Mouse (Mus musculus): ENCODE results near the gene Trpc4ap. TPM values are rescaled to one million over a fixed set of nuclear protein-coding genes. Genes with fewer than 3 reads are reported as not detected.

The Trpc4ap gene
- polyA plus RNA-seq, 1 experiment, result 105 TPM

GRCm38 (mm10) chr2:155633121-155633520, 59.1 kb downstream of the Trpc4ap start:
- no peaks in the 10 kb centered on the region for H3K4me1 ChIP-seq (ENCODE audit: control insufficient read depth, insufficient read depth, low read length)
- H3K4me3 ChIP-seq (ENCODE audit: insufficient read depth, low read length), result no peak overlapping the region
- no peak for TF ChIP-seq CTCF (IDR thresholded peaks at IDR 0.05; ENCODE audit: borderline replicate concordance, insufficient read depth, low read length)
- H3K27ac ChIP-seq (ENCODE audit: insufficient read depth, low read length), result no peak overlapping the region

GRCm38 (mm10) chr2:155632138-155632936, 59.8 kb downstream of the Trpc4ap start:
- Histone ChIP-seq H3K27ac (ENCODE audit: insufficient read depth, low read length) (no peak overlapping the region), H3K4me3 (ENCODE audit: insufficient read depth, low read length) (no peak overlapping the region), H3K4me1 (ENCODE audit: control insufficient read depth, insufficient read depth, low read length) (no peaks in the 10 kb centered on the region)
- TF ChIP-seq CTCF (IDR thresholded peaks at IDR 0.05; ENCODE audit: borderline replicate concordance, insufficient read depth, low read length) (no peak), POLR2A (IDR thresholded peaks at IDR 0.05; ENCODE audit: low read depth, low read length) (no peak)

GRCm38 (mm10) chr2:155630590-155631416, 61.4 kb downstream of the Trpc4ap start:
- TF ChIP-seq CTCF (IDR thresholded peaks at IDR 0.05; ENCODE audit: borderline replicate concordance, insufficient read depth, low read length) (no peak), POLR2A (IDR thresholded peaks at IDR 0.05; ENCODE audit: low read depth, low read length) (no peak)
- no peak overlapping the region for H3K27ac ChIP-seq (ENCODE audit: insufficient read depth, low read length)
- no peaks in the 10 kb centered on the region for H3K4me1 ChIP-seq (ENCODE audit: control insufficient read depth, insufficient read depth, low read length)
- no peak overlapping the region for H3K4me3 ChIP-seq (ENCODE audit: insufficient read depth, low read length)

GRCm38 (mm10) chr2:155630153-155630552, 62.0 kb downstream of the Trpc4ap start:
- H3K4me3 ChIP-seq (ENCODE audit: insufficient read depth, low read length), result no peak overlapping the region
- H3K27ac ChIP-seq (ENCODE audit: insufficient read depth, low read length), result no peak overlapping the region
- TF ChIP-seq POLR2A (IDR thresholded peaks at IDR 0.05; ENCODE audit: low read depth, low read length), result no peak
- no peak for TF ChIP-seq CTCF (IDR thresholded peaks at IDR 0.05; ENCODE audit: borderline replicate concordance, insufficient read depth, low read length)
- no peaks in the 10 kb centered on the region for H3K4me1 ChIP-seq (ENCODE audit: control insufficient read depth, insufficient read depth, low read length)

GRCm38 (mm10) chr2:155629231-155629661, 62.9 kb downstream of the Trpc4ap start:
- no peaks in the 10 kb centered on the region for H3K4me1 ChIP-seq (ENCODE audit: control insufficient read depth, insufficient read depth, low read length)
- TF ChIP-seq POLR2A (IDR thresholded peaks at IDR 0.05; ENCODE audit: low read depth, low read length), result no peak
- TF ChIP-seq CTCF (IDR thresholded peaks at IDR 0.05; ENCODE audit: borderline replicate concordance, insufficient read depth, low read length), result no peak
- H3K27ac ChIP-seq (ENCODE audit: insufficient read depth, low read length), result no peak overlapping the region
- H3K4me3 ChIP-seq (ENCODE audit: insufficient read depth, low read length), result no peak overlapping the region

- Histone ChIP-seq H3K27ac (ENCODE audit: insufficient read depth, low read length) (no peak overlapping the region), H3K4me1 (ENCODE audit: control insufficient read depth, insufficient read depth, low read length) (no peaks in the 10 kb centered on the region), H3K4me3 (ENCODE audit: insufficient read depth, low read length) (no peak overlapping the region)
- TF ChIP-seq POLR2A (IDR thresholded peaks at IDR 0.05; ENCODE audit: low read depth, low read length) (no peak), CTCF (IDR thresholded peaks at IDR 0.05; ENCODE audit: borderline replicate concordance, insufficient read depth, low read length) (no peak)
Measured at GRCm38 (mm10) chr2:155628519-155628918, 63.7 kb downstream of the Trpc4ap start.

GRCm38 (mm10) chr2:155628112-155628511, 64.1 kb downstream of the Trpc4ap start:
- no peak overlapping the region for H3K27ac ChIP-seq (ENCODE audit: insufficient read depth, low read length)
- no peak overlapping the region for H3K4me3 ChIP-seq (ENCODE audit: insufficient read depth, low read length)
- no peaks in the 10 kb centered on the region for H3K4me1 ChIP-seq (ENCODE audit: control insufficient read depth, insufficient read depth, low read length)
- TF ChIP-seq CTCF (IDR thresholded peaks at IDR 0.05; ENCODE audit: borderline replicate concordance, insufficient read depth, low read length), result no peak
- no peak for TF ChIP-seq POLR2A (IDR thresholded peaks at IDR 0.05; ENCODE audit: low read depth, low read length)

- TF ChIP-seq POLR2A (IDR thresholded peaks at IDR 0.05; ENCODE audit: low read depth, low read length), result no peak
- TF ChIP-seq CTCF (IDR thresholded peaks at IDR 0.05; ENCODE audit: borderline replicate concordance, insufficient read depth, low read length), result peak; percentile 91
- Histone ChIP-seq H3K27ac (ENCODE audit: insufficient read depth, low read length) (no peak overlapping the region), H3K4me3 (ENCODE audit: insufficient read depth, low read length) (no peak overlapping the region), H3K4me1 (ENCODE audit: control insufficient read depth, insufficient read depth, low read length) (no peaks in the 10 kb centered on the region)
Measured at GRCm38 (mm10) chr2:155627030-155627738, 65.0 kb downstream of the Trpc4ap start.

- TF ChIP-seq CTCF (IDR thresholded peaks at IDR 0.05; ENCODE audit: borderline replicate concordance, insufficient read depth, low read length) (no peak), POLR2A (IDR thresholded peaks at IDR 0.05; ENCODE audit: low read depth, low read length) (no peak)
- Histone ChIP-seq H3K4me1 (ENCODE audit: control insufficient read depth, insufficient read depth, low read length) (no peaks in the 10 kb centered on the region), H3K4me3 (ENCODE audit: insufficient read depth, low read length) (no peak overlapping the region), H3K27ac (ENCODE audit: insufficient read depth, low read length) (no peak overlapping the region)
Measured at GRCm38 (mm10) chr2:155626277-155626676, 65.9 kb downstream of the Trpc4ap start.
